Mouse (Mus musculus) MEL (cell line): ENCODE measurements at regions not wholly inside any gene's neighbourhood (a gene's known extent, or its start where the extent isn't known, plus 50 kb on each side); places are given as distances from the start of the nearest gene placed in this dataset.

Experiments used
- DNase-seq: peaks from one replicate; pipeline ENCODE4 v3.0.0; 2011; ENCODE audit warnings: low read depth, low spot score
- H3K27ac ChIP-seq: 2 replicates; pipeline ENCODE4 v1.5.1; 2012; ENCODE audit warnings: low read depth, mild to moderate bottlenecking, control low read depth, low read length, moderate library complexity; ENCODE audit not compliant: control insufficient read depth
- H3K27me3 ChIP-seq, 2 experiments: fragments of 150-350 bp in 1 of 2; sonication (generic) in 1 of 2; 2 replicates each; pipeline ENCODE4 v1.6.1; 2012; ENCODE audit warnings: low read length in 2 of 2, mild to moderate bottlenecking in 2 of 2, improper control_type of control experiment in 1 of 2, moderate library complexity in 1 of 2; ENCODE audit not compliant: insufficient read depth in 2 of 2, control insufficient read depth in 1 of 2
- H3K36me3 ChIP-seq, 2 experiments: 2 replicates each; pipeline ENCODE4 v1.6.1; 2012 to 2014; ENCODE audit warnings: low read length in 2 of 2, improper control_type of control experiment in 1 of 2, inconsistent platforms in 1 of 2, mild to moderate bottlenecking in 1 of 2; ENCODE audit not compliant: insufficient read depth in 2 of 2, control insufficient read depth in 1 of 2
- H3K4me1 ChIP-seq, 2 experiments: fragments of 150-350 bp in 1 of 2; sonication (generic) in 1 of 2; 2 replicates each; pipeline ENCODE4 v1.6.1; 2012; ENCODE audit warnings: low read length in 2 of 2, improper control_type of control experiment in 1 of 2, mild to moderate bottlenecking in 1 of 2; ENCODE audit not compliant: insufficient read depth in 2 of 2, control insufficient read depth in 1 of 2
- H3K4me3 ChIP-seq, 2 experiments: fragments of 150-350 bp in 1 of 2; sonication (generic) in 1 of 2; 2 replicates each; pipeline ENCODE4 v1.5.1; 2012; ENCODE audit warnings: low read depth in 2 of 2, low read length in 2 of 2, mild to moderate bottlenecking in 2 of 2, moderate library complexity in 2 of 2, control low read depth in 1 of 2, improper control_type of control experiment in 1 of 2; ENCODE audit not compliant: control insufficient read depth in 1 of 2, insufficient read depth in 1 of 2
- H3K79me2 ChIP-seq: 2 replicates; pipeline ENCODE4 v1.6.1; 2012; ENCODE audit warnings: mild to moderate bottlenecking, low read length, moderate library complexity; ENCODE audit not compliant: control insufficient read depth, poor library complexity, insufficient read depth
- H3K9ac ChIP-seq: 2 replicates; pipeline ENCODE4 v1.6.1; 2012; ENCODE audit warnings: low read depth, mild to moderate bottlenecking, control low read depth, low read length, moderate library complexity; ENCODE audit not compliant: control insufficient read depth, poor library complexity, severe bottlenecking
- H3K9me3 ChIP-seq: fragments of 150-350 bp; sonication (generic); replicated peaks from 2 replicates; pipeline ENCODE4 v1.6.1; 2012; ENCODE audit warnings: mild to moderate bottlenecking, low read length, improper control_type of control experiment, moderate library complexity; ENCODE audit not compliant: insufficient read depth
- BHLHE40 ChIP-seq: IDR thresholded peaks from 2 replicates; pipeline ENCODE4 v1.6.1; 2012; ENCODE audit warnings: low read depth, mild to moderate bottlenecking, inconsistent platforms, low read length, improper control_type of control experiment, borderline replicate concordance
- CHD1 ChIP-seq: IDR thresholded peaks from 2 replicates; pipeline ENCODE4 v1.6.1; 2012; ENCODE audit warnings: low read depth, mild to moderate bottlenecking, inconsistent platforms, low read length, improper control_type of control experiment
- CTCF ChIP-seq, 3 experiments: IDR thresholded peaks in 2 of 3; conservative IDR thresholded peaks in 1 of 3; 2 replicates each; pipeline ENCODE4 v1.5.1; 2011 to 2012; ENCODE audit warnings: low read length in 3 of 3, low read depth in 2 of 3, mild to moderate bottlenecking in 2 of 3, improper control_type of control experiment in 1 of 3, inconsistent platforms in 1 of 3, mixed read lengths in 1 of 3, moderate library complexity in 1 of 3; ENCODE audit not compliant: control insufficient read depth in 1 of 3, insufficient read depth in 1 of 3, poor library complexity in 1 of 3, severe bottlenecking in 1 of 3
- ELF1 ChIP-seq: IDR thresholded peaks from 2 replicates; pipeline ENCODE4 v1.6.1; 2014; ENCODE audit warnings: low read depth, mild to moderate bottlenecking, inconsistent platforms, low read length, improper control_type of control experiment, moderate library complexity
- EP300 ChIP-seq, 2 experiments: IDR thresholded peaks; 2 replicates each; pipeline ENCODE4 v1.6.1; 2011; ENCODE audit warnings: improper control_type of control experiment in 2 of 2, low read length in 2 of 2, low read depth in 1 of 2, mild to moderate bottlenecking in 1 of 2
- ETS1 ChIP-seq: IDR thresholded peaks from 2 replicates; pipeline ENCODE4 v1.6.1; 2012; ENCODE audit warnings: low read depth, mild to moderate bottlenecking, inconsistent platforms, low read length, improper control_type of control experiment, moderate library complexity
- KAT2A ChIP-seq: conservative IDR thresholded peaks from 2 replicates; pipeline ENCODE4 v1.6.1; 2012; ENCODE audit warnings: low read depth, low read length, improper control_type of control experiment, inconsistent platforms
- MAX ChIP-seq: IDR thresholded peaks from 2 replicates; pipeline ENCODE4 v1.6.1; 2011; ENCODE audit warnings: low read length, improper control_type of control experiment
- MEF2A ChIP-seq: IDR thresholded peaks from 2 replicates; pipeline ENCODE4 v1.6.1; 2014; ENCODE audit warnings: low read depth, mild to moderate bottlenecking, inconsistent platforms, low read length, improper control_type of control experiment; ENCODE audit not compliant: poor library complexity, insufficient replicate concordance, severe bottlenecking; ENCODE audit errors: extremely low read depth
- MXI1 ChIP-seq: IDR thresholded peaks from 2 replicates; pipeline ENCODE4 v1.6.1; 2011; ENCODE audit warnings: mild to moderate bottlenecking, low read depth, low read length, improper control_type of control experiment
- MYC ChIP-seq: IDR thresholded peaks from 2 replicates; pipeline ENCODE4 v1.6.1; 2011; ENCODE audit warnings: low read depth, mild to moderate bottlenecking, low read length, improper control_type of control experiment, moderate library complexity
- NELFE ChIP-seq: IDR thresholded peaks from 2 replicates; pipeline ENCODE4 v1.6.1; 2011; ENCODE audit warnings: low read depth, low read length, improper control_type of control experiment
- NRF1 ChIP-seq: IDR thresholded peaks from 2 replicates; pipeline ENCODE4 v1.6.1; 2014; ENCODE audit warnings: low read depth, mild to moderate bottlenecking, inconsistent platforms, low read length, improper control_type of control experiment, moderate library complexity; ENCODE audit not compliant: poor library complexity, insufficient read depth, severe bottlenecking
- POLR2A ChIP-seq, 2 experiments: IDR thresholded peaks; 2 replicates each; pipeline ENCODE4 v1.6.1; 2011 to 2012; ENCODE audit warnings: low read length in 2 of 2, mild to moderate bottlenecking in 2 of 2, control low read depth in 1 of 2, improper control_type of control experiment in 1 of 2, low read depth in 1 of 2, moderate library complexity in 1 of 2; ENCODE audit not compliant: control insufficient read depth in 1 of 2, insufficient read depth in 1 of 2, poor library complexity in 1 of 2
- POLR2AphosphoS5 ChIP-seq: IDR thresholded peaks from 2 replicates; pipeline ENCODE4 v1.6.1; 2012; ENCODE audit warnings: low read depth, borderline replicate concordance, mild to moderate bottlenecking, inconsistent platforms, low read length, moderate library complexity, mixed read lengths
- RCOR1 ChIP-seq: IDR thresholded peaks from 2 replicates; pipeline ENCODE4 v1.6.1; 2012; ENCODE audit warnings: low read depth, mild to moderate bottlenecking, inconsistent platforms, low read length, improper control_type of control experiment
- TBP ChIP-seq: IDR thresholded peaks from 2 replicates; pipeline ENCODE4 v1.8.0; 2011; ENCODE audit warnings: low read depth, low read length, improper control_type of control experiment
- TCF12 ChIP-seq: IDR thresholded peaks from 2 replicates; pipeline ENCODE4 v1.6.1; 2014; ENCODE audit warnings: low read depth, mild to moderate bottlenecking, inconsistent platforms, low read length, improper control_type of control experiment, moderate library complexity
- UBTF ChIP-seq: IDR thresholded peaks from 2 replicates; pipeline ENCODE4 v1.6.1; 2012; ENCODE audit warnings: low read depth, mild to moderate bottlenecking, inconsistent platforms, low read length, improper control_type of control experiment, moderate library complexity, borderline replicate concordance; ENCODE audit not compliant: insufficient read depth
- USF2 ChIP-seq, 2 experiments: IDR thresholded peaks; 2 replicates each; pipeline ENCODE4 v1.6.1; 2011 to 2012; ENCODE audit warnings: improper control_type of control experiment in 2 of 2, low read length in 2 of 2, borderline replicate concordance in 1 of 2, inconsistent platforms in 1 of 2, low read depth in 1 of 2, mild to moderate bottlenecking in 1 of 2; ENCODE audit not compliant: insufficient read depth in 1 of 2
- ZC3H11A ChIP-seq: IDR thresholded peaks from 2 replicates; pipeline ENCODE4 v1.6.1; 2012; ENCODE audit warnings: low read depth, mild to moderate bottlenecking, inconsistent platforms, low read length, improper control_type of control experiment
- ZKSCAN1 ChIP-seq: IDR thresholded peaks from 2 replicates; pipeline ENCODE4 v1.6.1; 2012; ENCODE audit warnings: low read depth, mild to moderate bottlenecking, inconsistent platforms, low read length, improper control_type of control experiment, moderate library complexity
- ZNF384 ChIP-seq: IDR thresholded peaks from 2 replicates; pipeline ENCODE4 v1.6.1; 2012; ENCODE audit warnings: low read depth, mild to moderate bottlenecking, inconsistent platforms, low read length, improper control_type of control experiment

DNA sequence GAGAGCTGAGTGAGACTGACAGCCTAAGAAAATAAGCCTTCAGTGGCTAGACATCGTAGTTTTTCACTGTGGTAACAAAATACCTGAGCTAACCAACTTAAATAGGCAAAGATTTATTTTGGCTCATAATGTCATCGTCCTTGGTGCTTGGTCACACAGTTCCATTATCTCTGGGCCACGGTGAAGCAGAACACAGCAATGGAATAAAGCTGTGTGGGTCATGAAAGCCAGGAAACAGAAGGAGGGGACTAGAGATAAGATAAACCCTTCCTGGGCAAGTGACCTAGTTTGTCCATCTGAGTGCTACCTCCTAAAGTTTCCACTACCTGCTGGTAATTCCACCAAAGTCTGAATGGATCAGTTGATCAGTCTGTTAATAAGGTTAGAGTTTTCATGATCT is 134.8 kb upstream of the Gm5129 start:
- H3K27me3 ChIP-seq = peaks cover 5 to 7% of the 10 kb centered on the region in 2 experiments
- TF ChIP-seq NELFE = no peak
- no peak for TF ChIP-seq BHLHE40
- no peak for TF ChIP-seq MAX
- no peak for TF ChIP-seq MEF2A
- no peak for TF ChIP-seq TCF12
- TF ChIP-seq CTCF (IDR thresholded peaks at IDR 0.05 in 2 of 3, conservative IDR thresholded peaks at IDR 0.05 in 1 of 3; ENCODE audit: control insufficient read depth in 1 of 3, insufficient read depth in 1 of 3, low read depth in 2 of 3, low read length in 3 of 3, poor library complexity in 1 of 3, severe bottlenecking in 1 of 3) = no peak
- no peak for TF ChIP-seq MYC
- TF ChIP-seq ELF1 = no peak
- TF ChIP-seq MXI1 = no peak
- TF ChIP-seq RCOR1 = no peak
- TF ChIP-seq USF2 (IDR thresholded peaks at IDR 0.05; ENCODE audit: borderline replicate concordance in 1 of 2, insufficient read depth in 1 of 2, low read depth in 1 of 2, low read length in 2 of 2) = no peak
- no peak for TF ChIP-seq UBTF
- no peak for TF ChIP-seq ZNF384
- TF ChIP-seq ZKSCAN1 = no peak
- H3K4me1 ChIP-seq = no peaks in the 10 kb centered on the region
- no peaks in the 10 kb centered on the region for H3K9me3 ChIP-seq
- H3K4me3 ChIP-seq = no peak overlapping the region
- no peak for DNase-seq
- no peak overlapping the region for H3K9ac ChIP-seq
- no peak overlapping the region for H3K27ac ChIP-seq
- no peaks in the 10 kb centered on the region for H3K79me2 ChIP-seq
- H3K36me3 ChIP-seq = no peaks in the 10 kb centered on the region

GRCm38 (mm10) chr5:29875451-29875850 is 137.5 kb upstream of the Il6 start:
- DNase-seq = no peak
- no peaks in the 10 kb centered on the region for H3K9me3 ChIP-seq
- H3K27me3 ChIP-seq = peaks cover 7 to 14% of the 10 kb centered on the region in 2 experiments
- no peaks in the 10 kb centered on the region for H3K36me3 ChIP-seq
- TF ChIP-seq TBP (no peak), UBTF (no peak), ZC3H11A (no peak), KAT2A (no peak), NRF1 (no peak), CHD1 (no peak), MAX (no peak), EP300 (IDR thresholded peaks at IDR 0.05; ENCODE audit: low read depth in 1 of 2, low read length in 2 of 2) (no peak), ETS1 (no peak), POLR2A (IDR thresholded peaks at IDR 0.05; ENCODE audit: control insufficient read depth in 1 of 2, insufficient read depth in 1 of 2, low read depth in 1 of 2, low read length in 2 of 2, poor library complexity in 1 of 2) (no peak), TCF12 (no peak), BHLHE40 (no peak), POLR2AphosphoS5 (no peak)
- H3K27ac ChIP-seq = no peak overlapping the region
- no peaks in the 10 kb centered on the region for H3K79me2 ChIP-seq
- H3K4me1 ChIP-seq = no peaks in the 10 kb centered on the region
- H3K9ac ChIP-seq = no peak overlapping the region
- no peak overlapping the region for H3K4me3 ChIP-seq
